Mouse (Mus musculus): ENCODE data around the gene Neil3. TPM values are rescaled to one million over a fixed set of nuclear protein-coding genes. Genes with fewer than 3 reads are reported as not detected.

The Neil3 gene
- total and polyA plus RNA-seq, 3 experiments = 3.9 to 8.6 TPM; not detected in 1

DNA sequence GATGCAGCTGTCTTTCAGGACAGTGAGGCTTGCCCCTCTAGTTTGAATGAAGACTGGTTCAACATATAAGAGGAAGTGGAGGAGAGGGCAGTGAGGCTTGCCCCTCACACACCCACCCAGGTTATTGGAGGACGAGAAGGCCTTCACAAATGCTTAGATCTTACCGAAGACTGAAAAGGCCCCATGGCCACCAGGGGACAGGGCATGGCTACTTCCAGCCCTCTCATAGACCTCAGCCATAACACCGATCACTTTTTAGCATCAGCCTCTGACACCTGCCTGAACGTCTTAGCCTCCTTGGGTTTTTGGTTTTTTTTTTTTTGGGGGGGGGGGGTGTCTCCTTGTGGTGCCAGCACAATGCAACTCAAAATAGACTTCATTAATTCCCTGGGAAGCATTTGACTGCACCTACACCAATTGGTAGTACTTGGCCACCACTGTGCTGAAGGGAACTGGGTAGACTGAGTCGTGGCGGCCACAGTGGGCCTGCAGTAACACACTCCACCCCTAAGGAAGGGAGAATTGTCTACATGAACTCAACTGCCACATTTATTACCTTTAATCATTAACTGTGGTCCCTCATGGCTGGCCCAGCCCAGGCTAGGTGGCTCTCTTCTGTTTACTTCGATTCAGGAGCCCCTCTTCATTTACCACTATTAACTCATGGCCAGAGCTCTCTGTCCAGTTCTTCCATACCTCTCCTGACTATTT, 25.1 kb downstream of the Neil3 start:
- Histone ChIP-seq H3K27ac (ENCODE audit: control insufficient read depth, low read depth, low read length) (no peak overlapping the region), H3K4me3 (ENCODE audit: control insufficient read depth in 1 of 2, insufficient read depth in 1 of 2, low read depth in 2 of 2, low read length in 2 of 2) (no peak overlapping the region), H3K9me3 (replicated peaks; ENCODE audit: insufficient read depth, low read length) (no peaks in the 10 kb centered on the region), H3K79me2 (ENCODE audit: control insufficient read depth, insufficient read depth, low read length, poor library complexity) (no peaks in the 10 kb centered on the region), H3K27me3 (ENCODE audit: control insufficient read depth in 1 of 2, insufficient read depth in 2 of 2, low read length in 2 of 2) (no peaks in the 10 kb centered on the region), H3K9ac (ENCODE audit: control insufficient read depth, low read depth, low read length, poor library complexity, severe bottlenecking) (no peak overlapping the region), H3K4me1 (ENCODE audit: control insufficient read depth in 1 of 2, insufficient read depth in 2 of 2, low read length in 2 of 2) (no peaks in the 10 kb centered on the region), H3K36me3 (ENCODE audit: control insufficient read depth in 1 of 2, insufficient read depth in 2 of 2, low read length in 2 of 2) (no peaks in the 10 kb centered on the region)
- no peak for DNase-seq (ENCODE audit: low read depth, low spot score)
- TF ChIP-seq EP300 (IDR thresholded peaks at IDR 0.05; ENCODE audit: low read depth in 1 of 2, low read length in 2 of 2) (no peak), ZMIZ1 (IDR thresholded peaks at IDR 0.05; ENCODE audit: low read depth, low read length) (no peak), ZNF384 (IDR thresholded peaks at IDR 0.05; ENCODE audit: low read depth, low read length) (no peak), USF1 (IDR thresholded peaks at IDR 0.05; ENCODE audit: low read depth, low read length) (no peak), MAFK (IDR thresholded peaks at IDR 0.05; ENCODE audit: borderline replicate concordance, low read depth, low read length) (no peak), ETS1 (IDR thresholded peaks at IDR 0.05; ENCODE audit: low read depth, low read length) (no peak), SIN3A (IDR thresholded peaks at IDR 0.05; ENCODE audit: low read length) (no peak), ELF1 (IDR thresholded peaks at IDR 0.05; ENCODE audit: low read depth, low read length) (no peak), NRF1 (IDR thresholded peaks at IDR 0.05; ENCODE audit: insufficient read depth, low read depth, low read length, poor library complexity, severe bottlenecking) (no peak), RCOR1 (IDR thresholded peaks at IDR 0.05; ENCODE audit: low read depth, low read length) (no peak), GABPA (IDR thresholded peaks at IDR 0.05; ENCODE audit: low read depth, low read length) (no peak), ZKSCAN1 (IDR thresholded peaks at IDR 0.05; ENCODE audit: low read depth, low read length) (no peak), POLR2AphosphoS5 (IDR thresholded peaks at IDR 0.05; ENCODE audit: borderline replicate concordance, low read depth, low read length) (no peak), MAZ (IDR thresholded peaks at IDR 0.05; ENCODE audit: low read depth, low read length) (no peak)

- TF ChIP-seq GABPA (IDR thresholded peaks at IDR 0.05; ENCODE audit: low read depth, low read length) (no peak), CTCF (IDR thresholded peaks at IDR 0.05 in 2 of 3, conservative IDR thresholded peaks at IDR 0.05 in 1 of 3; ENCODE audit: control insufficient read depth in 1 of 3, insufficient read depth in 1 of 3, low read depth in 2 of 3, low read length in 3 of 3, poor library complexity in 1 of 3, severe bottlenecking in 1 of 3) (peak; percentile 25 to 43 (median 32); a peak in 5 of 6 replicates), UBTF (IDR thresholded peaks at IDR 0.05; ENCODE audit: borderline replicate concordance, insufficient read depth, low read depth, low read length) (no peak), JUND (IDR thresholded peaks at IDR 0.05; ENCODE audit: low read depth, low read length) (no peak)
- Histone ChIP-seq H3K4me1 (ENCODE audit: control insufficient read depth in 1 of 2, insufficient read depth in 2 of 2, low read length in 2 of 2) (no peaks in the 10 kb centered on the region), H3K9ac (ENCODE audit: control insufficient read depth, low read depth, low read length, poor library complexity, severe bottlenecking) (no peak overlapping the region), H3K9me3 (replicated peaks; ENCODE audit: insufficient read depth, low read length) (no peaks in the 10 kb centered on the region), H3K79me2 (ENCODE audit: control insufficient read depth, insufficient read depth, low read length, poor library complexity) (no peaks in the 10 kb centered on the region), H3K27me3 (ENCODE audit: control insufficient read depth in 1 of 2, insufficient read depth in 2 of 2, low read length in 2 of 2) (no peaks in the 10 kb centered on the region), H3K27ac (ENCODE audit: control insufficient read depth, low read depth, low read length) (no peak overlapping the region), H3K4me3 (ENCODE audit: control insufficient read depth in 1 of 2, insufficient read depth in 1 of 2, low read depth in 2 of 2, low read length in 2 of 2) (no peak overlapping the region), H3K36me3 (ENCODE audit: control insufficient read depth in 1 of 2, insufficient read depth in 2 of 2, low read length in 2 of 2) (no peaks in the 10 kb centered on the region)
- DNase-seq (ENCODE audit: low read depth, low spot score) = peak; percentile 10
These were observed 26.6 kb downstream of the Neil3 start for GRCm38 (mm10) chr8:53612297-53612696.

Data from MEL (cell line).